Mouse (Mus musculus) heart, postnatal 0 days (tissue): Measurements from ENCODE around the gene Ube2ql1. TPM values are rescaled to one million over a fixed set of nuclear protein-coding genes. Genes with fewer than 3 reads are reported as not detected.

Experiments
- ATAC-seq: fragments of 200-750 bp; cut with Nextera tagmentation; 2 replicates; pipeline ENCODE4 v1.8.0; 2017; ENCODE audit warnings: low read depth, moderate number of reproducible peaks, moderate library complexity; ENCODE audit not compliant: insufficient read depth
- DNase-seq: peaks from one replicate; pipeline ENCODE4 v3.0.0-alpha.2; 2016; ENCODE audit warnings: low spot score
- H3K27ac ChIP-seq: fragments of 300-500 bp; sonication (generic); 2 replicates; pipeline ENCODE4 v1.5.1; 2014; ENCODE audit warnings: low read depth, mild to moderate bottlenecking
- H3K27me3 ChIP-seq: fragments of 300-500 bp; sonication (generic); 2 replicates; pipeline ENCODE4 v1.6.1; 2014; ENCODE audit warnings: low read length, mixed read lengths; ENCODE audit not compliant: control insufficient read depth, insufficient read depth
- H3K36me3 ChIP-seq: fragments of 300-500 bp; sonication (generic); replicated peaks from 2 replicates; pipeline ENCODE4 v1.6.1; 2014; ENCODE audit warnings: low read length, mixed read lengths; ENCODE audit not compliant: control insufficient read depth, insufficient read depth
- H3K4me1 ChIP-seq: fragments of 300-500 bp; sonication (generic); 2 replicates; pipeline ENCODE4 v1.6.1; 2014; ENCODE audit warnings: antibody characterized with exemption; ENCODE audit not compliant: control insufficient read depth, insufficient read depth
- H3K4me2 ChIP-seq: fragments of 300-500 bp; sonication (generic); 2 replicates; pipeline ENCODE4 v1.6.1; 2014; ENCODE audit warnings: low read depth, mild to moderate bottlenecking, low read length, moderate library complexity
- H3K4me3 ChIP-seq: fragments of 300-500 bp; sonication (generic); 2 replicates; pipeline ENCODE4 v1.5.1; 2014; ENCODE audit warnings: low read depth, low read length
- H3K9ac ChIP-seq: fragments of 300-500 bp; sonication (generic); replicated peaks from 2 replicates; pipeline ENCODE4 v1.6.1; 2014; ENCODE audit warnings: low read depth, low read length, mixed read lengths
- H3K9me3 ChIP-seq: fragments of 300-500 bp; sonication (generic); replicated peaks from 2 replicates; pipeline ENCODE4 v1.6.1; 2016; ENCODE audit warnings: low read length; ENCODE audit not compliant: control insufficient read depth
- CTCF ChIP-seq: IDR thresholded peaks from 2 replicates; pipeline ENCODE4 v1.5.1; 2016; ENCODE audit warnings: antibody characterized with exemption, control low read depth, low read depth
- EP300 ChIP-seq: IDR thresholded peaks from 2 replicates; pipeline ENCODE4 v1.6.1; 2016; ENCODE audit warnings: antibody characterized with exemption, low read depth
- WGBS: fragments of 180-500 bp; shearing (Covaris S2); extraction: QIAGEN DNeasy Blood & Tissue Kit; methylation state at CpG from one replicate; pipeline ENCODE4 v1.1.7; 2014; 5-methylcytosine and 5-hydroxymethylcytosine counted together
- polyA plus RNA-seq: library from polyadenylated mRNA; unstranded; fragments of >200 nt; fragmentation: Nextera tagmentation; extraction: Ambion mirVana; gene quantifications from 2 replicates; pipeline ENCODE4 v1.2.1, GENCODE M21; 2015
- total RNA-seq: library from RNA; depleted of rRNA; stranded (reverse); fragments of >200 nt; gene quantifications from 2 replicates; pipeline ENCODE4 v1.2.3, GENCODE M21; 2014; ENCODE audit warnings: low replicate concordance

The Ube2ql1 gene
- total and polyA plus RNA-seq, 2 experiments from 2014 or later, result 0.08 to 0.41 TPM

GRCm38 (mm10) chr13:69706919-69707318 is 32.8 kb downstream of the Ube2ql1 start:
- H3K9ac ChIP-seq, result no peak overlapping the region
- TF ChIP-seq EP300 (no peak), CTCF (no peak)
- no peaks in the 10 kb centered on the region for H3K27me3 ChIP-seq
- no peaks in the 10 kb centered on the region for H3K9me3 ChIP-seq
- H3K4me3 ChIP-seq, result no peak overlapping the region
- no peak for ATAC-seq
- no peak overlapping the region for H3K27ac ChIP-seq
- WGBS, result 15% methylated on average over 2 of the region's 2 CpGs
- DNase-seq, result no peak
- no peaks in the 10 kb centered on the region for H3K36me3 ChIP-seq
- no peak overlapping the region for H3K4me2 ChIP-seq
- H3K4me1 ChIP-seq, result no peaks in the 10 kb centered on the region

DNA sequence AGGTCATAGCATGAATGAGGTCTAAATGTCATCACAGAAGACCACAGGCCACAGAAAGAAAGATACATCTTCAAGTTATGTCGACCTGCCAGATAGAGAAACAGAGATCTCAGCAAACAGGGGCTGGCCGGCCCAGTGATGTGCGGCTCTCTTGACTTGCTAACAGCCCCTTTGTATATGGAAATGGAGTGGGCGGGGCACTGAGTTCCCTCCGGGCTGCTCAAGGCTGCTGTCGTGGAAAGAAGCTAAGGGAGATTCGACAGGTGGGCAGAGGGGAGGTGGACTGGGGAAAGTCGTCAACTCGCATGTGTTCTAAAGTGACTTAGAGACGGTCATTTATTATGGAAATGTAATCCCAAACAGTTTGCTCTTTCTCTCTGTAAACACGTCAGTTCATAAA is 36.2 kb downstream of the Ube2ql1 start:
- no peak overlapping the region for H3K4me3 ChIP-seq
- H3K4me1 ChIP-seq, result no peaks in the 10 kb centered on the region
- no peaks in the 10 kb centered on the region for H3K27me3 ChIP-seq
- H3K36me3 ChIP-seq, result no peaks in the 10 kb centered on the region
- no peak for ATAC-seq
- no peak for DNase-seq
- no peak overlapping the region for H3K4me2 ChIP-seq
- WGBS, result 17% methylated on average over 11 of the region's 11 CpGs
- H3K9ac ChIP-seq, result no peak overlapping the region
- no peak for TF ChIP-seq EP300
- no peak for TF ChIP-seq CTCF
- H3K9me3 ChIP-seq, result no peaks in the 10 kb centered on the region
- H3K27ac ChIP-seq, result no peak overlapping the region

- H3K4me3 ChIP-seq, result no peak overlapping the region
- no peaks in the 10 kb centered on the region for H3K4me1 ChIP-seq
- no peaks in the 10 kb centered on the region for H3K36me3 ChIP-seq
- no peaks in the 10 kb centered on the region for H3K27me3 ChIP-seq
- no peak overlapping the region for H3K27ac ChIP-seq
- H3K9me3 ChIP-seq, result no peaks in the 10 kb centered on the region
- no peak overlapping the region for H3K4me2 ChIP-seq
- ATAC-seq, result no peak
- H3K9ac ChIP-seq, result no peak overlapping the region
- 82% methylated on average over 4 of the region's 4 CpGs for WGBS
- no peak for TF ChIP-seq CTCF
- no peak for TF ChIP-seq EP300
- no peak for DNase-seq
These were observed 38.3 kb downstream of the Ube2ql1 start for GRCm38 (mm10) chr13:69701397-69701796.

GRCm38 (mm10) chr13:69700827-69701226 is 38.9 kb downstream of the Ube2ql1 start:
- no peak for DNase-seq
- Histone ChIP-seq H3K9ac (no peak overlapping the region), H3K4me1 (no peaks in the 10 kb centered on the region), H3K27ac (no peak overlapping the region), H3K4me2 (no peak overlapping the region), H3K27me3 (no peaks in the 10 kb centered on the region), H3K36me3 (no peaks in the 10 kb centered on the region), H3K9me3 (no peaks in the 10 kb centered on the region), H3K4me3 (no peak overlapping the region)
- TF ChIP-seq CTCF (no peak), EP300 (no peak)
- 52% methylated on average over 1 of the region's 1 CpGs for WGBS
- no peak for ATAC-seq

DNA sequence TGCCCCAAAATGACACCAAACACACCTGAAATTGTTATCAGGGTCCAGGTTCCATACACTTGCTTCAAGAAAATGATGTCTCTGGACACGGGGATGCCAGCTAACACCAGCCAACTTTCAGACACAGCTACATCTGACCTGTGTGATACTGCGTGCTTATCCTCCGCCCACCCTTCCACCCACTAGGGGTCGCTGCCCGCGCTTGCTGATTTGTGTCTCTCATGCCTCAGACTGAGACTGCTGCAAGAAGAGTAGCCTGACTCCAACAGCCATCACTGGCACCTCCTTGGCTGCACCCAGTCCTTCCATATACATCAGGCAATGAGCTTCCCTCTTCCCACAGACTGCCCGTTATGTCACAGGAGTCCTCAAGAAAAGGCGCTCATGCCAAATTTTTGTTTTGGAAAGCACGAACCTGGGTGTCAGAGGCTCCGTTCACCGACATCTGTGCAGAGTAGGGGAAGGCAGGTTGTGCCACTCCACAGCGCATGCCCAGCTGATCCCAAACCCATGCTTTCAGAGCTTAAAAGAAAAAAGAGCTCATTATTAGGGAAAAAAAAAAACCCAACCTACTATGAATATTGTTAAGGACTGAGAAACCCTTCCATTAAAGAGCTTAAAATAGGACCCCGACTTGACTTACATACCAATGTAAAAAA is 43.2 kb downstream of the Ube2ql1 start:
- Histone ChIP-seq H3K4me1 (no peaks in the 10 kb centered on the region), H3K9ac (no peak overlapping the region), H3K36me3 (no peaks in the 10 kb centered on the region), H3K4me2 (no peak overlapping the region), H3K9me3 (no peaks in the 10 kb centered on the region), H3K27me3 (no peaks in the 10 kb centered on the region), H3K4me3 (no peak overlapping the region), H3K27ac (no peak overlapping the region)
- peak; percentile 81 for TF ChIP-seq CTCF
- no peak for TF ChIP-seq EP300
- ATAC-seq (no peak), DNase-seq (peak; percentile 28)
- WGBS, result 38% methylated on average over 13 of the region's 13 CpGs

DNA sequence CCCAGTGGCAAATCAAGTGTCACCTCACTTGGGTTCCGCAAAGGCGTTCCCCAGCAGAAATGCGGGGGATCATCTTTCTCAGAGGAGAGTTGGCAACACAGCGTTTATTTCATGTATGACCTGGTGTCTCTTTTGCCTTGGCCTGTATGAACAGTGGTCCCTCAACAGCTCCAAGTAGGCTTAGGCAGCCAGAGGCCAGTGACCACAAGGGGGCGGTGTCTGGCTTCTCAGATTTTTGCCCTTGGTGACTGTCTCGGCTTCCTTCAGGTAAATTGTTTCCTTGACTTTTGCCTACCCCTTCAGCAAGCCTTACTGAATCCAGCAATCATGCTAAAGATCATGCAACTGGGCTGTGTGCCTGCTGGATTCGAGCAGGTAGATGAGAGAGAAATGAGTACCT is 48.6 kb downstream of the Ube2ql1 start:
- H3K4me1 ChIP-seq, result no peaks in the 10 kb centered on the region
- no peaks in the 10 kb centered on the region for H3K9me3 ChIP-seq
- TF ChIP-seq EP300 (no peak), CTCF (peak; percentile 51)
- H3K4me3 ChIP-seq, result no peak overlapping the region
- H3K27me3 ChIP-seq, result no peaks in the 10 kb centered on the region
- no peak for ATAC-seq
- H3K36me3 ChIP-seq, result no peaks in the 10 kb centered on the region
- no peak for DNase-seq
- WGBS, result 38% methylated on average over 7 of the region's 7 CpGs
- no peak overlapping the region for H3K9ac ChIP-seq
- H3K4me2 ChIP-seq, result no peak overlapping the region
- H3K27ac ChIP-seq, result no peak overlapping the region
